Mouse (Mus musculus) CH12.LX (cell line): ENCODE results near the gene Sfxn3. TPM values are rescaled to one million over a fixed set of nuclear protein-coding genes. Genes with fewer than 3 reads are reported as not detected.

Experiments
- DNase-seq: peaks from one replicate; pipeline ENCODE4 v3.0.0-alpha.2; 2013; ENCODE audit errors: extremely low read depth
- H3K27ac ChIP-seq: 2 replicates; pipeline ENCODE4 v1.5.1; 2012; ENCODE audit warnings: low read depth, mild to moderate bottlenecking, control low read depth, moderate library complexity; ENCODE audit not compliant: insufficient read depth
- H3K27me3 ChIP-seq: replicated peaks from 2 replicates; pipeline ENCODE3; 2012; ENCODE audit warnings: inconsistent platforms
- H3K36me3 ChIP-seq, 2 experiments: replicated peaks in 1 of 2; 2 replicates each; pipeline versions ENCODE3 to v1.6.1; 2012; ENCODE audit warnings: inconsistent platforms in 1 of 2, low read length in 1 of 2, mild to moderate bottlenecking in 1 of 2, mixed read lengths in 1 of 2, moderate library complexity in 1 of 2; ENCODE audit not compliant: control insufficient read depth in 1 of 2, insufficient read depth in 1 of 2
- H3K4me1 ChIP-seq, 2 experiments: 2 replicates each; pipeline ENCODE4 v1.6.1; 2012; ENCODE audit warnings: inconsistent platforms in 1 of 2, moderate library complexity in 1 of 2; ENCODE audit not compliant: insufficient read depth in 2 of 2, control insufficient read depth in 1 of 2
- H3K4me2 ChIP-seq: 2 replicates; pipeline ENCODE4 v1.6.1; 2012; ENCODE audit warnings: low read depth, mild to moderate bottlenecking, control low read depth; ENCODE audit not compliant: poor library complexity, insufficient read depth, severe bottlenecking
- H3K4me3 ChIP-seq, 3 experiments: fragments of 150-350 bp in 1 of 3; sonication (generic) in 1 of 3; replicated peaks in 1 of 3; 2 replicates each; pipeline versions ENCODE3 to v1.5.1; 2011 to 2012; ENCODE audit warnings: low read depth in 2 of 3, low read length in 2 of 3, mild to moderate bottlenecking in 2 of 3, moderate library complexity in 2 of 3, control low read depth in 1 of 3, improper control_type of control experiment in 1 of 3, inconsistent platforms in 1 of 3, mixed read lengths in 1 of 3; ENCODE audit not compliant: poor library complexity in 1 of 3
- H3K79me2 ChIP-seq: replicated peaks from 2 replicates; pipeline ENCODE4 v1.6.1; 2012; ENCODE audit warnings: mild to moderate bottlenecking, moderate library complexity; ENCODE audit not compliant: control insufficient read depth, poor library complexity, insufficient read depth, severe bottlenecking; ENCODE audit errors: extremely low read depth
- H3K9ac ChIP-seq: 2 replicates; pipeline ENCODE4 v1.6.1; 2012; ENCODE audit warnings: low read depth, mild to moderate bottlenecking, control low read depth, moderate library complexity; ENCODE audit not compliant: insufficient read depth
- H3K9me3 ChIP-seq: replicated peaks from 2 replicates; pipeline ENCODE3; 2012; ENCODE audit warnings: low read length, inconsistent platforms, mixed read lengths
- CTCF ChIP-seq, 2 experiments: IDR thresholded peaks in 1 of 2; conservative IDR thresholded peaks in 1 of 2; 2 replicates each; pipeline ENCODE4 v1.5.1; 2011 to 2012; ENCODE audit warnings: low read depth in 2 of 2, low read length in 2 of 2, improper control_type of control experiment in 1 of 2, inconsistent platforms in 1 of 2, mild to moderate bottlenecking in 1 of 2, moderate library complexity in 1 of 2
- E2F4 ChIP-seq: IDR thresholded peaks from 2 replicates; pipeline ENCODE4 v1.6.1; 2011; ENCODE audit warnings: low read depth, low read length, improper control_type of control experiment; ENCODE audit not compliant: insufficient replicate concordance
- ELF1 ChIP-seq: IDR thresholded peaks from 2 replicates; pipeline ENCODE4 v1.6.1; 2014; ENCODE audit warnings: low read depth, mild to moderate bottlenecking, inconsistent platforms, low read length, improper control_type of control experiment
- EP300 ChIP-seq: IDR thresholded peaks from 2 replicates; pipeline ENCODE4 v1.6.1; 2011; ENCODE audit warnings: low read length, improper control_type of control experiment
- ETS1 ChIP-seq: conservative IDR thresholded peaks from 2 replicates; pipeline ENCODE4 v1.6.1; 2012; ENCODE audit warnings: low read depth, mild to moderate bottlenecking, inconsistent platforms, low read length, improper control_type of control experiment, moderate library complexity
- HCFC1 ChIP-seq: IDR thresholded peaks from 2 replicates; pipeline ENCODE4 v1.6.1; 2012; ENCODE audit warnings: low read depth, mild to moderate bottlenecking, inconsistent platforms, low read length, improper control_type of control experiment
- IRF4 ChIP-seq: IDR thresholded peaks from 2 replicates; pipeline ENCODE4 v1.6.1; 2014; ENCODE audit warnings: low read depth, mild to moderate bottlenecking, inconsistent platforms, low read length, improper control_type of control experiment
- JUN ChIP-seq: IDR thresholded peaks from 2 replicates; pipeline ENCODE4 v1.6.1; 2011; ENCODE audit warnings: low read depth, mild to moderate bottlenecking, low read length, improper control_type of control experiment, moderate library complexity; ENCODE audit not compliant: insufficient read depth
- MAFK ChIP-seq: IDR thresholded peaks from 2 replicates; pipeline ENCODE4 v1.6.1; 2011; ENCODE audit warnings: low read length, improper control_type of control experiment; ENCODE audit not compliant: insufficient replicate concordance
- MXI1 ChIP-seq: IDR thresholded peaks from 2 replicates; pipeline ENCODE4 v1.6.1; 2011; ENCODE audit warnings: mild to moderate bottlenecking, low read depth, low read length, improper control_type of control experiment
- MYC ChIP-seq: IDR thresholded peaks from 2 replicates; pipeline ENCODE4 v1.6.1; 2011; ENCODE audit warnings: low read depth, mild to moderate bottlenecking, improper control_type of control experiment, low read length
- NELFE ChIP-seq: IDR thresholded peaks from 2 replicates; pipeline ENCODE4 v1.6.1; 2011; ENCODE audit warnings: low read depth, low read length, improper control_type of control experiment
- POLR2AphosphoS2 ChIP-seq: IDR thresholded peaks from 2 replicates; pipeline ENCODE4 v1.6.1; 2011; ENCODE audit warnings: low read depth, low read length, improper control_type of control experiment
- ZMIZ1 ChIP-seq: IDR thresholded peaks from 2 replicates; pipeline ENCODE4 v1.6.1; 2012; ENCODE audit warnings: low read depth, mild to moderate bottlenecking, inconsistent platforms, low read length, improper control_type of control experiment
- ZNF384 ChIP-seq: IDR thresholded peaks from 2 replicates; pipeline ENCODE4 v1.6.1; 2012; ENCODE audit warnings: low read depth, low read length, improper control_type of control experiment, inconsistent platforms
- dilution Hi-C: fragments of 300-500 bp; cut with MboI; formaldehyde crosslinking; loops from 2 replicates; pipeline ENCODE4 v1.14.3; 2020; ENCODE audit warnings: low sequenced_read_pairs; ENCODE audit not compliant: extremely low pct_unique_long_range_greater_than_20kb, extremely low pct_ligation_motif_present
- in situ Hi-C: fragments of 300-500 bp; cut with MboI; formaldehyde crosslinking; loops from 3 replicates; pipeline ENCODE4 v1.14.3; 2019; ENCODE audit warnings: low sequenced_read_pairs, low pct_ligation_motif_present, low pct_unique_long_range_greater_than_20kb, mixed read lengths
- polyA plus RNA-seq: library from polyadenylated mRNA; unstranded; fragments of >175 nt; gene quantifications from 2 replicates; pipeline ENCODE4 v1.2.1, GENCODE M21; 2012; ENCODE audit warnings: low read depth; ENCODE audit not compliant: insufficient read length
- total RNA-seq, 2 experiments: library from RNA; depleted of rRNA; stranded (reverse); fragments of 300-350 nt in 1 of 2; fragments of >200 nt in 1 of 2; gene quantifications; 2 replicates each; pipeline ENCODE4 v1.2.3; 2012 to 2014

Sfxn3 gene
- total and polyA plus RNA-seq, 3 experiments, result 1.4 to 4.2 (median 3.6) TPM

DNA sequence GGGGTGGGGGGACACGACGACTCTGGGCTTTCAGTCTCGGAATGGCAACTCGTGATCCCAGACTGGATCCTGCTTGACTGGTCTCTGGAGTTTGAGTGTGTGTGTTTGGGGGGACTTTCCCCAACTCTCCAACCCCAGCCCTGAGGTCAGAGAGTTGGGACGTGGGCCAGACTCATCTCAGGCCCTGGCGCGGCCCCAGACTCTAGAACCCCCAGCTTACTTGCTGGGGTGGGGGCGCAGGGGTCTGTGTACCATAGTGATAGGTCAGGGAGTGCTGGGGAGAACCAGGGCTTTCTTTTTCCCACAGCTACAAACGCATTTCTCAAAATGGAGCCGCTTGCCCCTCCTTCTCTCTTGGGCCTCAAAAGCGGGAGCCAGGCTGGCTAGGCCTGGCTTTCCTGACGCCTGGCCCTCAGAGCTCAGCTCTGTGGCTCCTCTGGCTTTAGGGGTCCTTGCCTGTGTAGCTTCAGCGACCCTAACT lies 28.9 kb upstream of the Sfxn3 start:
- no peak for TF ChIP-seq NELFE
- TF ChIP-seq EP300, result no peak
- no peak for TF ChIP-seq JUN
- TF ChIP-seq MAFK, result no peak
- TF ChIP-seq ELF1, result no peak
- no peak for TF ChIP-seq MYC
- TF ChIP-seq IRF4, result no peak
- no peak for TF ChIP-seq E2F4
- TF ChIP-seq POLR2AphosphoS2, result no peak
- no peak for TF ChIP-seq ZMIZ1
- TF ChIP-seq ZNF384, result no peak
- no peak for TF ChIP-seq CTCF (conservative IDR thresholded peaks at IDR 0.05 in 1 of 2, IDR thresholded peaks at IDR 0.05 in 1 of 2; ENCODE audit: low read depth in 2 of 2, low read length in 2 of 2)
- TF ChIP-seq, all 38 proteins: peak for 0
- peaks cover 23 to 39% of the 10 kb centered on the region in 2 experiments for H3K4me1 ChIP-seq
- in situ Hi-C loops, result no loop called here
- dilution Hi-C loops, result no loop called here
- peak overlapping the region; percentile 77 for H3K4me2 ChIP-seq
- peak overlapping the region in 2 of 3 experiments; percentile 49 to 72 for H3K4me3 ChIP-seq
- peaks cover 5% of the 10 kb centered on the region; the same call in 1 of the 2 replicates for H3K79me2 ChIP-seq
- H3K36me3 ChIP-seq, result no peaks in the 10 kb centered on the region
- DNase-seq, result no peak
- peaks cover 44% of the 10 kb centered on the region for H3K27me3 ChIP-seq
- H3K9me3 ChIP-seq, result no peaks in the 10 kb centered on the region
- H3K9ac ChIP-seq, result peak overlapping the region; percentile 87
- peak overlapping the region; percentile 44; the same call in 1 of the 2 replicates for H3K27ac ChIP-seq

- in situ Hi-C loops (no loop called here), dilution Hi-C loops (no loop called here)
- Histone ChIP-seq H3K79me2 (peaks cover 5% of the 10 kb centered on the region; the same call in 1 of the 2 replicates), H3K36me3 (peaks cover 0 to 13% of the 10 kb centered on the region in 2 experiments), H3K27me3 (peaks cover 45% of the 10 kb centered on the region), H3K9me3 (no peaks in the 10 kb centered on the region), H3K27ac (peak overlapping the region; percentile 29; the same call in 1 of the 2 replicates), H3K9ac (no peak overlapping the region), H3K4me3 (peak overlapping the region in 2 of 3 experiments; percentile 30 to 34), H3K4me1 (peaks cover 12 to 19% of the 10 kb centered on the region in 2 experiments), H3K4me2 (peak overlapping the region; percentile 46)
- TF ChIP-seq ZNF384 (no peak), ETS1 (no peak), MXI1 (peak; percentile 39; the same call in 1 of the 2 replicates)
- no peak for DNase-seq
Observed at GRCm38 (mm10) chr19:45020348-45020747, 27.0 kb upstream of the Sfxn3 start.

DNA sequence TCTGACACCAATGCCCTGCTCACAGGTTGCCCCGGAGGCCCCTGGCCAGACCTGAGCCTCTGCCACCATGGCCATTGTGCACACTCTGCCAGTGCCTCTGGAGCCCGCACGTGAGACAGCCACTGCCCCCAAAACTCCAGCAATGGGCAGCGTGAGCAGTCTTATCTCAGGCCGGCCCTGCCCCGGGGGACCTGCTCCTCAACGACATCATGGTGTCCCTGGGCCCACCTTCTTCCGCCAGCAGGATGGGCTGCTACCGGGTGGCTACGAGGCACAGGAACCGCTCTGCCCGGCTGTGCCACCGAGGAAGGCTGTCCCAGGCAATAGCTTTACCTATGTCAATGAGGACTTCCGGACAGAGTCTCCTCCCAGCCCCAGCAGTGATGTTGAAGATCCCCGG lies 25.9 kb upstream of the Sfxn3 start:
- in situ Hi-C loops, result no loop called here
- Histone ChIP-seq H3K4me3 (no peak overlapping the region), H3K9me3 (no peaks in the 10 kb centered on the region), H3K27ac (no peak overlapping the region), H3K79me2 (peaks cover 5% of the 10 kb centered on the region; the same call in 1 of the 2 replicates), H3K4me1 (peaks cover 8 to 9% of the 10 kb centered on the region in 2 experiments; a peak in 3 of 4 replicates), H3K4me2 (no peak overlapping the region), H3K9ac (no peak overlapping the region), H3K36me3 (peaks cover 0 to 21% of the 10 kb centered on the region in 2 experiments), H3K27me3 (peaks cover 54% of the 10 kb centered on the region)
- no peak for DNase-seq
- dilution Hi-C loops, result no loop called here
- no peak for TF ChIP-seq ETS1
- no peak for TF ChIP-seq HCFC1
